Mouse (Mus musculus): ENCODE data around the gene Itpr2.

- TF ChIP-seq CTCF (IDR thresholded peaks at IDR 0.05; ENCODE audit: extremely low read depth, insufficient read length, insufficient replicate concordance, low read depth, low read length) (no peak), POLR2A (IDR thresholded peaks at IDR 0.05; ENCODE audit: low read depth, low read length) (no peak)
These were observed 282.0 kb downstream of the Itpr2 start for GRCm38 (mm10) chr6:146220071-146220470.
